Mouse (Mus musculus): ENCODE measurements at regions not wholly inside any gene's neighbourhood (a gene's known extent, or its start where the extent isn't known, plus 50 kb on each side); places are given as distances from the start of the nearest gene placed in this dataset.

DNA sequence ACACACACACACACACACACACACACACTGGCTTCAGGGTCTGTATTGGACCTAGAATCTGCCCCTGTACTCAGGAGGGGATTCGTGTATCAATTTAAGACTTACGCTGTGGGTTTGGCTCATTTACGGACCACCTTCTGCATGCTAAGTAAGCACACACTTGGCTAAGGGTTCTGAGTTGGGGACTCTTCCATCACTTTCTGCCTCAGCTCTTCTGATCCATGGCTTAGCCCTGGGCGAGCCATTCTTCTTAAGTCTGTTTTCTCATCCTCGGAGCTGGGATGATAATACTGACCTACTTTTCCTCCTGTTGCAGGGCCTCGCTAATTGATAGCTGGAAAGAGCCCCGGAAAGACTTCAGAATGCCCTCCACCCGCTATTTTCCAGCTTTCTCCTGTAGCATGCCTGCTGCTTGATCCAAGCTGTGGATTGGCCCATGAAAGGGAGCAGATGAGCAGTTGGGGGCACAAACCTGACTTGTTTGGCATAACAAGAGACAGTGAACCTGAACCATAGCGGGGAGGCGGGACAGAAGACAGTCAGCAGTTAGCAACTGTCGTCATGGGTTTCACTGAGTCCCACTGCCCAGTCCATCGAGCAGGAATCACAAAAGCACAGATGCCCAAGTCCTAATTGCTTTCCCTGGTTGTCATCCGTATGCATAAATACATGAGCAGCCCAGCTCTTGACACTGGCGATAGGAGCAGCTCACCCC lies 294.9 kb upstream of the Stt3b start:
- no peak for DNase-seq (ENCODE audit: extremely low read depth, insufficient read length, low spot score)

- DNase-seq (ENCODE audit: extremely low read depth, insufficient read length, low spot score): no peak
These were observed 297.7 kb upstream of the Stt3b start for GRCm38 (mm10) chr9:115607961-115608360.

DNA sequence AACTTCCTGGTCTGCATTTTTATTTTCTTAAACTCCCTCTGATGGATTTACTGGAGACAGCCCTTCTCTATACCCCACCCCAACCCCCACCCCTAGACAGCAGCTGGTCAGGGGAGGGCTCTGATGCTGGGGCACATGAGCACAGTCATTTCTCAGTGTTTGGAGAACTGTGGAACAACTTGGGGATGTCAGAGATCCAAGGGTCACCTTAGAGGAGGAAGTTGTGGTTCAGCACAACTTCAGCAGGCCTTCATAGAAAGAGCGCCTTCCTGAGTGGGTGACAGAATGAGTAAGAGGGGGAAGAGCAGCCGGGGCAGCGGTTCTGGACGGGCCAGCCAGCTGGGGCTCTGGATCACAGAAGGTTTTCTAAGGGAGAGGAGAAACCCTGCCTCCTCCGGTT lies 298.2 kb upstream of the Stt3b start:
- DNase-seq (ENCODE audit: extremely low read depth, insufficient read length, low spot score): no peak

DNA sequence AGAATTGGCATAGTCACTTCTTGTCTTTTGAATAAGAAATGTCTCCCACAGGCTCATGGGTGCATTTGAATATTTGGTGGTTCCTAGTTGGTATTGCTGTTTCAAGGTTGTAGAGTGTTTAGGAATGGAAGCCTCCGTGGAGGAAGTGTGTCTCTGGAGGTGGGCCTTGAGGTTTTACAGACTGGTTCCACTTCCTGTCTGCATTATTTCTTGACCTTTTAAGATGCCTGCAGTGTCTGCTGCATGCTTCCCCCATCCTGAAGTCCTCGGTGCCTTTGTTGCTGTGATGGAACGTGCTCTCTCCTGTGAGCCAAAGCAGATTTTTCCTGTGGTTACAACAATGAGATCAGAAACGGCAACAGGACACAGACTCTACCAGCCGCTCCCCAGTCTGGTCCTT lies 299.4 kb upstream of the Gadl1 start:
- no peak for DNase-seq (ENCODE audit: extremely low read depth, insufficient read length, low spot score)

GRCm38 (mm10) chr9:115611713-115612112 lies 297.5 kb upstream of the Gadl1 start:
- no peak for DNase-seq (ENCODE audit: extremely low read depth, insufficient read length, low spot score)

DNA sequence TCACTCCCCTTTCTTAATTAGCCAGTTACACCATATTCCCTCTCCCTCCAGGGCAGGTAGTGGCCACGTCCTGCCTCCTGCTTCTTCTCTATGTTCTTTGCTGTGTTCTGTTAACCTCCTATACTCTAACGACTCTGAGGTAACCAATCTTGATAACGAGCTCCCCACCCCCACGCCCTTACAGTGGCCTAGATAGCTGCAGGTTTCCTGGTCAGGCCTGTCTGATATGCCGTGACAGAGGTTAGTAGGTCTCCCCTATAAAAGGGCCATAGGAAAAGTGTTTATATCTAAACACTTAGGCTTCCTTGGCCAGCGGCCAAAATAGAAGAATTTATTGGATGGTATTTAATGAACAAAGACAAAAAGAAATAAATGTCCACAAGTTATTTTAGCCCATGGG lies 296.3 kb upstream of the Gadl1 start:
- DNase-seq (ENCODE audit: extremely low read depth, insufficient read length, low spot score): no peak

GRCm38 (mm10) chr9:115614007-115614406 lies 295.2 kb upstream of the Gadl1 start:
- no peak for DNase-seq (ENCODE audit: extremely low read depth, insufficient read length, low spot score)

DNA sequence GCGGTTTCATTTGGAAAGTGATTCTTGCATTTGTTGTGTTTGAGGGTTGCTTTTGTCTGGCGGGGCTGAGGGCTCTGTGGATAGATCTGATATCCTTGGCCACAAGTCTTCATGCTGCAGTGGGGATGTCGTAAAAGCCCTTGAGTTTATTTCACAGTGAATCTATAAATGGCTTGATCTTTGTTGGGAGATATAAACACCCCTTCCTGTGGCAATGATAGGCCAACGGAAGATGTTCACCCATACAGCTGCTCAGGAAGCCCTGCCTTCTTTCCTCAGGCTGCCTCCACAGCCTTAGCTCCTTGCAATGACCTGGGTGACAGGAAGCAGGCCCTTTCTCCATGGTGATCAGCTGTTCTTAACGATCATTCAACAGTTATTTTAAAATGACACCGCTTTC lies 291.3 kb upstream of the Gadl1 start:
- DNase-seq (ENCODE audit: extremely low read depth, insufficient read length, low spot score): no peak

DNA sequence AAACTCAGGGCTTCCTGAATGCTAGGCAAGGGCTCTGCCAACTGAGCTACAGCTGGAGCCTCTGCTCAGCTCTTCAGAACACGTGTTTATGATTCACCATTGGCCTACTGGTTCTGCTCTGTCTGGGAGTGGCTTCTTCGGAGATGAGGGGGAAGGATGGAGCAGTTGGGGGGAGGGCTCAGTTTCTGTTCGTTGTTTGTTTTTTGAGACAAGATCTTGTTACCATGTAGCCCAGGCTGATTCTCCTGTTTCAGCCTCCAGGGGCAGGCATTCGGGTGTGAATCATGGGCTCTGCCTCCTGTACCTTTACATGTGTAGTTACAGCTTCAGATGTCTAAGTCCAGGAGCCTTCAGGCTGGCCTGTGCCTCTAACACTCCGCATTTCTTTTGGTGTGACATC lies 285.3 kb upstream of the Gadl1 start:
- peak; percentile 28 for DNase-seq (ENCODE audit: extremely low read depth, insufficient read length, low spot score)

GRCm38 (mm10) chr9:115624721-115625496 lies 284.3 kb upstream of the Gadl1 start:
- no peak for DNase-seq (ENCODE audit: extremely low read depth, insufficient read length, low spot score)

- DNase-seq (ENCODE audit: extremely low read depth, insufficient read length, low spot score): no peak
These were observed 281.7 kb upstream of the Gadl1 start for GRCm38 (mm10) chr9:115627551-115627950.

DNA sequence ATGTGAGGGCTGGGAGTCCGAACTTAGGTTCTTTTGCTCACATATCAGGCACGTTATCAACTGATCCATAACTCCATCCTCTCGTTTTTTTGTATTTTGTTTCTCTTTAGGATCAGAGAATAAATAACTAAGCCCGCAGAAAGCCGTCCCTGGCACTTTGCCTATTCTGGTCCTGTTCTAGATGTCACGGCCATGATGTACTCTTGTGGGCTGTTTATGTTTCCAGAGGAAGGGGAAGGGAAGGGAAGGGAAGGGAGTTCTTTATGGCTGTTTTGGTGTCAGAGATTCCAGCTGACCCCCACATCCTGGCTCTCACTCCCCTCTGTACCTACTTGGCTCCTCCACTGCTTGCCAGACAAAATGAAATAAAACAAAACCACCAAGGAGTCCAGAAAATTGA lies 272.1 kb upstream of the Gadl1 start:
- DNase-seq (ENCODE audit: extremely low read depth, insufficient read length, low spot score): no peak

DNA sequence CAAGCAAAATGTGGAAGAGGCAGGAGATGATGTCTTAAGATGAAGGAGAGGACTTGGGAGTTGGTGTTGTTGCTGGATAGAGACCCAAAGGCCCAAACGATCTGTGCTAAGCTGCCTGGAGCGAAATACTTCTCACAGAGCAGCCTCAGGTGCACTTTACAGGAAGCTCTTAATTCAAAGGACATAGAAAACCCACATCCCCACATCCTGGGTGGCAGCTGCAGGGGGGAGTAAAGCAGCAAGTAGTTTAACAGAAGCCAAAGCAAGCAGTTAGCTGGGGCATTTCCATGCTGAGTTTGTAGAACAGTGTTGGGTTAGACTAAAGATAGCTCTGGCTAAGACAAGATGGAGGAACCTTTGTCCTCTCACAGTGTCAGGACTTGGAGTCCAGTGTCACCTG lies 268.5 kb upstream of the Gadl1 start:
- DNase-seq (ENCODE audit: extremely low read depth, insufficient read length, low spot score): no peak

GRCm38 (mm10) chr9:115642032-115642431 lies 267.2 kb upstream of the Gadl1 start:
- no peak for DNase-seq (ENCODE audit: extremely low read depth, insufficient read length, low spot score)

DNA sequence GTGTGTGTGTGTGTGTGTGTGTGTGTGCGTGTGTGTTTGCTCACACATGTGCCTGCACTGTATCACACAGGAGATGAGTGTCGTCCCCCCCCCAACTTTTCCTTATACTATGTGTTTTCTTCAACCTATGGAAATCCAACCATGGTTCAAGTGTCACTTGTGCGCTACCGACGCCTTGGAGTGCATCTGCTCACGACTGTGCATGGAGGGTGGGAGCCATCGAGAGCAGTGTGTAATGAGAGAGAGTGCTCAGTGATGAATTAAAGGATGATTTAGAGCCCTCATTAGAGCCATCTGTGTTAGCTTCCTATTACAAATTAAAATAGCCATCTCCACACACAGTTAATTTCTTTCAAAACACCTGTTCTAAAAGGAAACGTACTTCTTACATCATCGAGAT lies 264.3 kb upstream of the Gadl1 start:
- no peak for DNase-seq (ENCODE audit: extremely low read depth, insufficient read length, low spot score)

- DNase-seq (ENCODE audit: extremely low read depth, insufficient read length, low spot score): no peak
These were observed 263.0 kb upstream of the Gadl1 start for GRCm38 (mm10) chr9:115646226-115646625.

GRCm38 (mm10) chr9:115651708-115652107 lies 257.5 kb upstream of the Gadl1 start:
- no peak for DNase-seq (ENCODE audit: extremely low read depth, insufficient read length, low spot score)

DNA sequence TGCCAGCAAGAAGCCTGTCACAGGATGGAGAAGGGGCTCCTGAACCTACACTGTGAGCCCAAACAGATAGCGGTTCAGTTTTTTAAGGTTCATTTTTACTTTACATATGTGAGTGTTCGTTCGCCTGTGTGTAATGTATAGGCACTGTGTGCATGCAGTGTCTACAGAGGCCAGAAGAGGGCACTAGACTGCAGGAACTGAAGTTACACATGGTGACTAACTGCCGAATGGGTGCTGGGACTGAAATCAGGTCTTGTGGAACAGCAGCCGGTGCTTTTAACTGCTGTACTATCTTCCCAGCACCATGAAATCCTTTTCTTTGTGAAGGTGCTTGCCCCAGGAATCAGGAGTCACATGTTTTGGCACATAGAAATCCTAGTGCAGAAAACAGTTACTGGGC lies 256.1 kb upstream of the Gadl1 start:
- no peak for DNase-seq (ENCODE audit: extremely low read depth, insufficient read length, low spot score)

GRCm38 (mm10) chr9:115654933-115655332 lies 254.3 kb upstream of the Gadl1 start:
- no peak for DNase-seq (ENCODE audit: extremely low read depth, insufficient read length, low spot score)

GRCm38 (mm10) chr9:115656538-115656937 lies 252.7 kb upstream of the Gadl1 start:
- DNase-seq (ENCODE audit: extremely low read depth, insufficient read length, low spot score): no peak

DNA sequence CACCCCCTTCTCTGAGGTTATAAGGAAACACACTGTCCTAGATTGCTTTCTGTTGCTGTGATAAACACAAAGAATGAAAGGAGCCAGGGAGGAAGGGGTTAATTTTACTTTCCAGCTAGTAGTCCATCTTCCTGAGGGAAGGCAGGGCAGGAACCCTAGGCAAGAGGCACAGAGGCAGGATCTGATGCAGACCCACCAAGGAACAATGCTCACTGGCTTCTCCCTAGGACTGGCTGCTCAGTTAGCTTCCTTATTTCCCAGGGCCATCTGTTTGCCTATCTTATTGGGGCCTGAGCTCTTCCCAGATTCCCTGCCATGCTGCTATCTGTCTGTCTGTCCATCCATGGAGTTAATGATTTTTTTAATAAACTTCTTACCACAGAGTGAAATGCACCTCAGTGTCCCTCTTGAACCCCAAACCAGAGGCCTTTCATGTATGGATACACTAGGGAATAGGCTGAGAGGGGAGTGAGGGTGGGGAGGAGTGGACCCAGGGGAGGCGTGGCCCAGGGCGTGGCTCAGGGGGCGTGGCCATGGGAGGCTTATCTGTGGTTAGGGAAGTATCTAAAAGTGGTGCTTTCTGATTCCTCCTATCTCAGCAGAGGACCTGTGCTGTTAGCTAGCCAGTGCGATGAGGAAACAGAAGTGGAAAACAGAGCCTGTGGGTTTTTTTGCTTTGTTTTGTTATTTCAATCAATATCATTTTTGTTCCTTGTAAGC lies 252.1 kb upstream of the Gadl1 start:
- no peak for DNase-seq (ENCODE audit: extremely low read depth, insufficient read length, low spot score)

DNA sequence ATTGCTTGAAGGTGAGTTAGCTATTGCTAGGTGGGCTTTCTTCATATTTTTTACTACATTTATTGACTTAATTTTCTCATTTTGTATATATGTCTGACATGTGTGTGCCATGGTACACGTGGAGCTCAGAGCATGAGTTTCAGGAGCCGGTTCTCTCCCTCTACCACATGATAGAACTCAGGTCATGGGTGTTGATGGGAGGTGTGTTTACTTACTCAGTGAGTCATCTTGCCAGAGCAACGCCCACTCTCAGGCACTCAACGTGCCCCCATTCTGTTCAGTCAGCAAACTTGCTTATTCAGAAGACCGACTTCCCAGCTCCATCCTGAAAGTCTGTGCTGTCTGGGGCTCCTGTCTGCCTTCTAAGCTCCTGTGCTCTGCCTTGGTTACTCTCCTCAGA lies 250.8 kb upstream of the Gadl1 start:
- DNase-seq (ENCODE audit: extremely low read depth, insufficient read length, low spot score): no peak

Measured in 3134 (cell line).